Mouse (Mus musculus) E14TG2a.4 (cell line): Measurements from ENCODE around the gene Armt1.

Source experiments
- H3K27me3 ChIP-seq: 2 replicates; pipeline ENCODE4 v1.6.1; 2014; ENCODE audit warnings: low read length, control low read depth; ENCODE audit not compliant: insufficient read depth
- H3K36me3 ChIP-seq: 2 replicates; pipeline ENCODE4 v1.6.1; 2014; ENCODE audit warnings: low read length, control low read depth; ENCODE audit not compliant: insufficient read depth
- H3K4me1 ChIP-seq: replicated peaks from 2 replicates; pipeline ENCODE4 v1.6.1; 2014; ENCODE audit warnings: low read depth, low read length, control low read depth
- H3K4me3 ChIP-seq: replicated peaks from 2 replicates; pipeline ENCODE4 v1.5.1; 2014; ENCODE audit warnings: mild to moderate bottlenecking, low read length
- H3K9me3 ChIP-seq: 2 replicates; pipeline ENCODE4 v1.6.1; 2014; ENCODE audit warnings: low read length, control low read depth
- CTCF ChIP-seq: conservative IDR thresholded peaks from 2 replicates; pipeline ENCODE4 v1.5.1; 2014; ENCODE audit warnings: low read length
- NANOG ChIP-seq: IDR thresholded peaks from 2 replicates; pipeline ENCODE4 v1.6.1; 2014; ENCODE audit warnings: borderline replicate concordance, low read length, mixed read lengths
- POU5F1 ChIP-seq: IDR thresholded peaks from 2 replicates; pipeline ENCODE4 v1.6.1; 2014; ENCODE audit warnings: low read length, borderline replicate concordance

Gene Armt1

DNA sequence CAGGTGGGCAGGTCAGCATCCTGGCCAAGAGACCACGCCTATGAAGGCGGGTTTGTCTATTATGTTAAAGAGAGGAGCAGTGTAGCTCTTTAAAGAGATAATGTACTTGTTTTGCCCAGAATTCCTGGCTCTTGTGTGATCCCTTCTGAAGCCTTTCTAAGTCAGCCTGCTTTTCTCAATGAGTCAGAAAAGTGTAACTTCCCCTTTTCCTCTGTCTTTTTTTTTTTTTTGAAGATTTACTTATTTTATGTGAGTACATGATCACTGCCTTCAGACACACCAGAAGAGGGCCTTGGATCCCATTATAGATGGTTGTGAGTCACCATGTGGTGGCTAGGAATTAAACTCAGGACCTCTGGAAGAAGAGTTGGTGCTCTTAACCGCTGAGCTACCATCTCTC, 37.1 kb downstream of the Armt1 start:
- no peak overlapping the region for H3K4me3 ChIP-seq
- H3K36me3 ChIP-seq: no peaks in the 10 kb centered on the region
- H3K4me1 ChIP-seq: peaks cover 18% of the 10 kb centered on the region
- no peaks in the 10 kb centered on the region for H3K27me3 ChIP-seq
- no peak for TF ChIP-seq CTCF
- no peak for TF ChIP-seq POU5F1
- no peak for TF ChIP-seq NANOG
- H3K9me3 ChIP-seq: no peaks in the 10 kb centered on the region

GRCm38 (mm10) chr10:4473591-4473993, 41.3 kb downstream of the Armt1 start:
- Histone ChIP-seq H3K4me1 (peaks cover 5% of the 10 kb centered on the region), H3K4me3 (no peak overlapping the region), H3K27me3 (no peaks in the 10 kb centered on the region), H3K9me3 (no peaks in the 10 kb centered on the region), H3K36me3 (no peaks in the 10 kb centered on the region)
- no peak for TF ChIP-seq POU5F1
- TF ChIP-seq NANOG: no peak
- no peak for TF ChIP-seq CTCF

DNA sequence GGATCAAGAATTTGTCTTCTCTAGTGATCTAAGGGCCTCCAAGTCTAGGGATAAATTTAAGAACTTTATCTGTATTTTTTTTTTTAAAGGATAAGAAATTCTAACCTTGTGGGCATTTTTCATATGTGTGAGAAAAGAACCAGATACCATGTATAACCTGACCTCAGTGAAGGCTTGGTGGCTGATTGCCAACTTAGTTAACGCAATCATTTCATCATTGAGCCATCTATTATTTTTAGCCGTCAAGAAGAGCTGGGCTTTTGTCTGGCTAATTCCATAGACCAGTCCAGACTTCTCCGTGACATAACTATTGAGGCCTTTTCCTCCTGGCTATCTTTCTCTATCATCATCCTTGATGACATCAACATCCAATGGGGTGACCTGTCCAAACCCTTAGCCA, 43.2 kb downstream of the Armt1 start:
- Histone ChIP-seq H3K4me1 (peaks cover 14% of the 10 kb centered on the region), H3K27me3 (no peaks in the 10 kb centered on the region), H3K9me3 (no peaks in the 10 kb centered on the region), H3K4me3 (no peak overlapping the region), H3K36me3 (no peaks in the 10 kb centered on the region)
- TF ChIP-seq NANOG (no peak), POU5F1 (no peak), CTCF (no peak)

DNA sequence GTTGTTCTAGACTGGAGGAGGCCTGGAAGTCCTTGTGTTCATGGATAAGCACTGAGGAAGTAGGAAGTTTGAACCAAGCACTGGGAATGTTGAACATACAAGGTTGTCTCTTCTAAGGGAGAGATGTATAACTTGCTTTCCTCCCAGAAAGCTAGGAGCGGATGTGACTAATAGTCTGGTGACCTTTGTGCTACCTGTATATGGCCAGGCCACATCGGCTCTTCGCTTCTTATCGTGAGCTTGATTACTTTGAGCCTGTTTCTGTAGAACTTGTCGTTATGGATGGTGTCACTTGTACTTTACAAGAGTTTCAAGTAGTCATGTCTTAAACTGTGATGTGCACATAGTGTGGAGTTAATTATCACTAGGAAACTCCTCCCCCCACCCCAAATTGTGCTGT, 44.3 kb downstream of the Armt1 start:
- Histone ChIP-seq H3K4me1 (peaks cover 23% of the 10 kb centered on the region), H3K4me3 (no peak overlapping the region), H3K9me3 (no peaks in the 10 kb centered on the region), H3K36me3 (no peaks in the 10 kb centered on the region), H3K27me3 (no peaks in the 10 kb centered on the region)
- TF ChIP-seq POU5F1 (no peak), CTCF (no peak), NANOG (no peak)

DNA sequence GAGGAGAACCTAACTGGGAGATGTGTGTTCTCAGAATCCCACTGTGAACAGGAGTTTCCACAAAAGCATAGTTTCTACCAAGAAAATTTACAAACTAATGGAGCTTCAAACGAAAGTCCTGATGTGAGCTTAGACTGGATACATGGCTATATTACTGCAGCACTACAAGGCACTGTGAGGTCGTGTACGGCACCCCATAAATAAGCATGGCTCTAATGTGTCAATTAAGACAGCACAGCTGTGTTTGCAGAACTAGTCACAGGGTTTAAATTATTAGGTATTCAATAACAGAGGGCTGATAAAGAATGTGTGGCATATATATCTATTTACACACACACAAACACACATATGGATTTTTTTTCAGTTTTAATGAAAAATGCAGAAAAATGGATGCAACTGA, 48.7 kb downstream of the Armt1 start:
- Histone ChIP-seq H3K27me3 (no peaks in the 10 kb centered on the region), H3K9me3 (peaks cover 13% of the 10 kb centered on the region), H3K4me3 (no peak overlapping the region), H3K36me3 (no peaks in the 10 kb centered on the region), H3K4me1 (peaks cover 34% of the 10 kb centered on the region)
- no peak for TF ChIP-seq POU5F1
- TF ChIP-seq CTCF: no peak
- TF ChIP-seq NANOG: no peak

DNA sequence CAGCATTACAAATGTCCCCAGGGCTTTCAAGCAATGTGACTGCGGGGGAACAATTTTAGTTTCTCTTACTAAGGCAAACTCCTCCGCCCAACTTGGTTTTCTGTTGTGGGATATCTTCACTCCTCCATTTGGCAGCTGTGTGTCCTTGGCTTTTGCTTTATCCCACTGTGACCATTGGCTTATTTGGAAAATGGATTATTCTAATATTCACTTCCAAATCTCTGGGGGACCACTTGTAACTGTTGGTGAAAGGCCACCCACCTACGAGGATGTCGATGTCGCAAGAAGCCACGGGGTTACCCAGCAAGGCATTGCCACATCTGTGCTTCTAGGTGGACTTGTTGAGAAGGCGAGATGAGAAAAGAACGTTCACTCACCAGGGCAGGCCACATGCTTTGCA, 49.4 kb downstream of the Armt1 start:
- TF ChIP-seq POU5F1: no peak
- TF ChIP-seq NANOG: no peak
- no peak for TF ChIP-seq CTCF
- no peaks in the 10 kb centered on the region for H3K27me3 ChIP-seq
- H3K36me3 ChIP-seq: no peaks in the 10 kb centered on the region
- peak overlapping the region; percentile 75 for H3K4me3 ChIP-seq
- peaks cover 42% of the 10 kb centered on the region for H3K4me1 ChIP-seq
- H3K9me3 ChIP-seq: peaks cover 13% of the 10 kb centered on the region

- Histone ChIP-seq H3K9me3 (peaks cover 13% of the 10 kb centered on the region), H3K4me3 (peak within 1 kb of the TSS; percentile 75)
Observed at GRCm38 (mm10) chr10:4482355-4482754, 50.1 kb downstream of the Armt1 start, which contains the start of gene Ccdc170. Gene Ccdc170 (plus strand): TSS chr10:4482502.

GRCm38 (mm10) chr10:4483848-4484247, 51.6 kb downstream of the Armt1 start:
- Histone ChIP-seq H3K4me1 (peaks cover 48% of the 10 kb centered on the region), H3K36me3 (no peaks in the 10 kb centered on the region), H3K9me3 (peaks cover 13% of the 10 kb centered on the region), H3K27me3 (no peaks in the 10 kb centered on the region), H3K4me3 (no peak overlapping the region)
- TF ChIP-seq CTCF (no peak), NANOG (no peak), POU5F1 (no peak)

More at GRCm38 (mm10) chr10:4482355-4482754, 50.1 kb downstream of the Armt1 start, which contains the start of gene Ccdc170:
- TF ChIP-seq CTCF: no peak
- TF ChIP-seq NANOG: no peak
- TF ChIP-seq POU5F1: no peak
- H3K36me3 ChIP-seq: no peaks in the 10 kb centered on the region
- no peaks in the 10 kb centered on the region for H3K27me3 ChIP-seq
- H3K4me1 ChIP-seq: peaks cover 48% of the 10 kb centered on the region

DNA sequence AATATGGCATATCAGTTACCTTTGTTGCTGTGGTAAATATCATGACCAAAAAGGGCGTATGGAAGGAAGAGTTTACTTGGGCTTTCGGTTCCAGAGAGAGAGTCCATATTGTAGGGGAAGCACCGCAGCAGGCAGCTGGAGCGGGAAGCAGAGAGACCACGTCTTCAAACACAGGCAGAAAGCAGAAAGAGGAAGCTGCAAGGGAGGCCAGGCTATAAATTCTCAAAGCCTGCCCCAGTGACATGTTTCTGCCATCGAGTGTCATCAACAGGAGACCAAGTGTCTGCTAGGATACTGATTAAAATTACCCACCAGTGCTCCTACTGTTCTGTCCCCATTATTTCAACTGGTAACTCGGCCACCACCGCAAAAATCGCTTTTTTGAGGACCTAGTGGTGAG, 52.7 kb downstream of the Armt1 start:
- Histone ChIP-seq H3K4me1 (peaks cover 38% of the 10 kb centered on the region), H3K9me3 (peaks cover 15% of the 10 kb centered on the region), H3K36me3 (no peaks in the 10 kb centered on the region), H3K27me3 (no peaks in the 10 kb centered on the region), H3K4me3 (no peak overlapping the region)
- TF ChIP-seq NANOG: no peak
- TF ChIP-seq CTCF: no peak
- no peak for TF ChIP-seq POU5F1
